In the genomic region with DNA sequence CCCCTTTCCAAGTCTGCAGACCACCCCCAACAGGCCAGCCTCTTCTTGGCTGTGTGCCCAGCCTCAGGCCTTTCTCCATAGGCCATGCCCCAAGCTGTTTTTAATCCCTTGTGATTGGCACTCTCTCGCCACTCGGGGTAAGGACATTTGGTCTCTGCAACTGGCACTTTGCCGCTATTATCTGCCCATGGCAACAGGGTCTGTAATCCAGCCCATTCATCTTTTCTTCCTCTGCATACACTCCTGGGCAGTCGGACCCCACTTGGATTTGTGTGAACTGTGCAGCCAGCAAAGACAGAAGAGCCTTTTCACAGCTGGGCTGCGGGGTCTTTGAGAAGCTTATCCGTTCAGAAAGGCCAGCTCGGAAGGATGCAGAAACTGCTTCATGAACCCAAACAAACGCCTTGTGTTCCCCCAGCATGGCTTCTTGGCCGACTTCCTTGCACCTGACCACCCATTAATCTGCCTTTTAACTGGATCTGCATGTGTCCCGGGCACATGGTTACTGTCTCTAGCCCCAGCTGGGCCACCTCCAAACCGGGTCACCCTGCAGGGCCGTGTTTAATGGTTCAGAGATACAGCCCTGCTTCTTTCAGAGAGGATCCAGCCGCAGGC, we compare ENCODE assay signal across 9 mouse cellular contexts.
DNase-seq lines count a peak whose midpoint lies in the region; ATAC-seq lines count a peak whose summit lies in the region.
"Had no signal": no experiment of that assay in that cellular context is flagged by ENCODE, and none has a peak within 500 bp of the region (broad histone marks: within the 10 kb centered on the region; RNA-seq: fewer than 3 reads in every experiment).

No protein-coding gene starts in this region.

- ATAC-seq in intestine, embryonic 15.5 days: peak; percentile 37
- peak; percentile 83 for ATAC-seq in midbrain, embryonic 15.5 days (replicated peaks)
- ATAC-seq in megakaryocyte-erythroid progenitor cell, adult 5-6 weeks (replicated peaks; ENCODE audit: low FRiP score, low TSS enrichment, poor library complexity, severe bottlenecking): no peak

- no peak overlapping the region for H3K9ac ChIP-seq in intestine, embryonic 15.5 days
- H3K9ac ChIP-seq in midbrain, embryonic 15.5 days: no peak overlapping the region

- no peak overlapping the region for H3K4me3 ChIP-seq in intestine, embryonic 15.5 days (replicated peaks)
- no peak overlapping the region for H3K4me3 ChIP-seq in midbrain, embryonic 15.5 days
- H3K4me3 ChIP-seq: myocyte had no signal

- DNase-seq in embryo, embryonic 10 days (ENCODE audit: low spot score): peak; percentile 17
- DNase-seq in embryo, embryonic 9.5 days (ENCODE audit: extremely low spot score): no peak
- DNase-seq in testis, postnatal 10 days (ENCODE audit: low spot score): peak; percentile 52
- no peak for DNase-seq in testis, postnatal 14 days (ENCODE audit: low spot score)
- no peak for DNase-seq in ovary, postnatal 14 days (ENCODE audit: low spot score)

- no peaks in the 10 kb centered on the region for H3K27me3 ChIP-seq in intestine, embryonic 15.5 days (replicated peaks)
- H3K27me3 ChIP-seq in midbrain, embryonic 15.5 days (replicated peaks): no peaks in the 10 kb centered on the region

- H3K9me3 ChIP-seq in intestine, embryonic 15.5 days: no peaks in the 10 kb centered on the region
- no peaks in the 10 kb centered on the region for H3K9me3 ChIP-seq in midbrain, embryonic 15.5 days

- H3K27ac ChIP-seq in intestine, embryonic 15.5 days: peak overlapping the region; percentile 42; the same call in 1 of the 2 replicates
- peak overlapping the region; percentile 73 for H3K27ac ChIP-seq in midbrain, embryonic 15.5 days

- H3K4me1 ChIP-seq in intestine, embryonic 15.5 days (replicated peaks): peaks cover 11% of the 10 kb centered on the region
- peaks cover 46% of the 10 kb centered on the region for H3K4me1 ChIP-seq in midbrain, embryonic 15.5 days

- 36% methylated on average over 13 of the region's 13 CpGs for WGBS in intestine, embryonic 15.5 days
- 5% methylated on average over 13 of the region's 13 CpGs for WGBS in midbrain, embryonic 15.5 days

- H3K36me3 ChIP-seq in intestine, embryonic 15.5 days: no peaks in the 10 kb centered on the region
- H3K36me3 ChIP-seq in midbrain, embryonic 15.5 days (replicated peaks): no peaks in the 10 kb centered on the region

- H3K4me2 ChIP-seq in intestine, embryonic 15.5 days (replicated peaks): no peak overlapping the region
- H3K4me2 ChIP-seq in midbrain, embryonic 15.5 days: no peak overlapping the region

Comparison
In these comparisons a context has a peak if more than half of its experiments do, and no peak if none do; other contexts are left out.
1. DNase-seq: peak in embryo, embryonic 10 days (single experiment) and testis, postnatal 10 days (single experiment); none in embryo, embryonic 9.5 days (single experiment), testis, postnatal 14 days (single experiment) and ovary, postnatal 14 days (single experiment).